Mouse (Mus musculus): ENCODE measurements at regions not wholly inside any gene's neighbourhood (a gene's known extent, or its start where the extent isn't known, plus 50 kb on each side); places are given as distances from the start of the nearest gene placed in this dataset.

DNA sequence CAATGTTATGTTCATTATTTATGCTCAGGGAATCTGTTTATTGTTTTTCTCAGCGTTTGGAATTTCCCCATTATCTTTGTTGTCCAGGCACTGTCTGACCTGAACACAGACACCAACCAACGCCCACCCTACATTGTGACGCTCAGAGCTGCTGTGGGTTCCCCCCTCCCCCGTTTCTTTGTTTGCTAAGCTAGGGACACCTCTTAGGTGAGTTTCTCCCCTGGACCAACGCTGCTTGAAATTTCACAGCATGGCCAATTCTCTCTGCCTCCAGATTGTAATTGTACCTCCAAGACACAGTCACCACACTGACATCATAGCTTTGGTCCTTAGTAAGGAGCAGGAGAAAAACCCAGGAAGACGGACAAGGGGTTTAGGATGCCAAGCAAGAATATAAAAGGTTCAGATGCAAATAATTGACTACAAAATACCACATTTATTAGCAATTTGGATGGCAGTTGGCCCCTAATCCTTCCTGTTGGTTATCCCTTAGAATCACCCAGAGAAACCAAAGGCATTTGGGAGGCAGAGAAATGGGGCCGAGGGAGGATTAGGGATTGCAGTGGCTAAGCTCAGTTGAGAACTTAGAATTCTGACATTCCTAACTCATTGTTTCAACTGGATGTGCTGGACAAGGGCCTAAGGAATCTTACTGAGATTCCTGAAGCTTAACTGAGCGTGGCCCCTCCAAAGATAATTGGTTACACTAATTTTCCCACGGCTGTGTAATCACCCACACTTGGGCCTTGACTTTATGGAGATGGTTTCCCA lies 76.0 kb downstream of the Gm19935 start:
- no peak overlapping the region for H3K4me2 ChIP-seq (replicated peaks; ENCODE audit: low read depth, low read length)
- 45% methylated on average over 9 of the region's 9 CpGs for WGBS
- H3K4me3 ChIP-seq (ENCODE audit: low read depth, low read length), result no peak overlapping the region
- no peaks in the 10 kb centered on the region for H3K9me3 ChIP-seq (ENCODE audit: low read length)
- no peaks in the 10 kb centered on the region for H3K27me3 ChIP-seq (replicated peaks; ENCODE audit: insufficient read depth, low read length)
- H3K27ac ChIP-seq (ENCODE audit: low read length), result no peak overlapping the region
- H3K4me1 ChIP-seq (ENCODE audit: insufficient read depth, low read depth, low read length), result no peaks in the 10 kb centered on the region
- H3K36me3 ChIP-seq (ENCODE audit: insufficient read depth, low read length), result no peaks in the 10 kb centered on the region
- TF ChIP-seq CTCF (IDR thresholded peaks at IDR 0.05), result no peak
- no peak for TF ChIP-seq EP300 (IDR thresholded peaks at IDR 0.05)
- DNase-seq (ENCODE audit: low spot score), result no peak
- ATAC-seq, result no peak
- no peak overlapping the region for H3K9ac ChIP-seq (replicated peaks; ENCODE audit: low read depth)

DNA sequence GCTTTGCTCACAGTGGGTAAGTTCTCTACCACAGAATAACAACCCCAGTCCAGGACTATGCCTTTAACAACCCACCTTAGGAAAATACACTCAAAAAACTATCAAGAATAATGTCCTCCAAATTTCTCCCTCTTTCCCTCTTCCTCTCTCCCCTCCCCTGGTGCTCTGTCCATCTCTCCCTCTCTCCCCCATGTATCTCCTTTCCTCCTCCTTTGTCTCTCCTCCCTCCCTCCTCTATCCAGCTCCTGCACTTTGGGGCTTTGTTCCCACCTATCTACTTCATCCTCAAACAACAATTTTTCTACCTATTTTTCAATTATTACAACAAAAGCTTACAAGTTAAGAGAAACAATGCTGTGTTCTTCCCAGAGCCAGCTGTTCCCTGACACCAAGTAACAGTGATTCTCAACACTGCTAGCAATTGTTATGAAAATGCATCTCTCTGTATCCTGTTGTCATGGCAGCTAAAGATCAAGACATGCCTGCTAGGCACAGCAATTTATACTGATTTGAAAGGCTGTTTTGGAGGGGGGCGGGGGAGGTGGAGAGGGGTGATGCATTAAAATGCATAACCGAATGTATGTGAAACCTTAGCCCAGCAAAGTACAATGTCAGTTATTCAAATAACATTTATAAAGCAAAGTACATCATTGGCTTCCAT lies 76.8 kb downstream of the Gm19935 start:
- H3K27me3 ChIP-seq (replicated peaks; ENCODE audit: insufficient read depth, low read length), result no peaks in the 10 kb centered on the region
- WGBS, result 63% methylated on average over 2 of the region's 2 CpGs
- TF ChIP-seq CTCF (IDR thresholded peaks at IDR 0.05), result no peak

DNA sequence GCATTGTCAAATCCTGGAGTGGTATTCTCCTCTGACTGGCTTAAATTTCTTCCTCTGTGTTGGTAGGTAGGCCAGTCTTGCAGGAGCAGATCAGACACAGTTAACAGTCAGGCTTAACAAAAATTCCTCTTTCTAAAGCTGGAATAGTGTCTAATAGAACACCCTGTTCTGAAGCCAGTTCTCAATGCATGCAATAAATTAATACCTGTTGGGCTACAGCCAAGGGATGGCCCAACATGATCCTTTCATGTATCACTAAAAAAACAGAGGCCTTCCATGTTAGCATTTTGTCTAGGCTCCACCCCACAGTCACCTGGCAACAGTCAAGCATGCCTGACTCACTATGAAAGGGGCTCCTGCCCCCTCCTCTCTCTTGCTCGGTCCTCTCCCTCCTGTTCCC lies 89.2 kb downstream of the Gm19935 start:
- H3K4me2 ChIP-seq (replicated peaks; ENCODE audit: low read depth, low read length), result no peak overlapping the region
- no peaks in the 10 kb centered on the region for H3K27me3 ChIP-seq (replicated peaks; ENCODE audit: insufficient read depth, low read length)
- H3K9ac ChIP-seq (replicated peaks; ENCODE audit: low read depth), result no peak overlapping the region
- no peaks in the 10 kb centered on the region for H3K9me3 ChIP-seq (ENCODE audit: low read length)
- no peak for ATAC-seq
- no peaks in the 10 kb centered on the region for H3K36me3 ChIP-seq (ENCODE audit: insufficient read depth, low read length)
- DNase-seq (ENCODE audit: low spot score), result no peak
- H3K4me3 ChIP-seq (ENCODE audit: low read depth, low read length), result no peak overlapping the region
- TF ChIP-seq EP300 (IDR thresholded peaks at IDR 0.05) (no peak), CTCF (IDR thresholded peaks at IDR 0.05) (no peak)
- no peak overlapping the region for H3K27ac ChIP-seq (ENCODE audit: low read length)
- no peaks in the 10 kb centered on the region for H3K4me1 ChIP-seq (ENCODE audit: insufficient read depth, low read depth, low read length)
- WGBS, result 31% methylated on average over 1 of the region's 1 CpGs

More for the DNA sequence above, 76.8 kb downstream of the Gm19935 start:
- Histone ChIP-seq H3K4me2 (replicated peaks; ENCODE audit: low read depth, low read length) (no peak overlapping the region), H3K4me3 (ENCODE audit: low read depth, low read length) (no peak overlapping the region), H3K4me1 (ENCODE audit: insufficient read depth, low read depth, low read length) (no peaks in the 10 kb centered on the region), H3K36me3 (ENCODE audit: insufficient read depth, low read length) (no peaks in the 10 kb centered on the region), H3K9me3 (ENCODE audit: low read length) (no peaks in the 10 kb centered on the region), H3K27ac (ENCODE audit: low read length) (no peak overlapping the region), H3K9ac (replicated peaks; ENCODE audit: low read depth) (no peak overlapping the region)
- no peak for ATAC-seq
- DNase-seq (ENCODE audit: low spot score), result no peak

DNA sequence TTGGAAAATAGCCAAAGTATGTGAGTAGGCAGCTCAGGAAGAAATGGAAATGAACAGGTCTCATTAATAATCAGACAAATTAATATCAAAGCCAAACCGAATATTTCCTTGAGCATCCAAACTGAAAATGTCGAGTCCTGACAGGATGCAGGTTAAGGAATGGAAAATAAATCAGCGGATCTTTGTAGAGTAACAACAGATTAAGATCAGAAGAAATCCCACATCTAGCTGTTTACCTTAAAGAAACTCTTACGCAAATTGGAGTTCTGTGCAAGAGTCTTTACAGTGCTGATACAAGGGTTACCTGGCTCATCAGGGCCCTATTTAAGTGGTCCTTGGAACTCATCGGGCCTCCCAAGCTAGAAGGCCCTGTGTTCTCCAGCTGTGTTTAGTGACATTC lies 92.0 kb downstream of the Gm19935 start:
- Histone ChIP-seq H3K36me3 (ENCODE audit: insufficient read depth, low read length) (no peaks in the 10 kb centered on the region), H3K9ac (replicated peaks; ENCODE audit: low read depth) (no peak overlapping the region), H3K4me3 (ENCODE audit: low read depth, low read length) (no peak overlapping the region), H3K4me2 (replicated peaks; ENCODE audit: low read depth, low read length) (no peak overlapping the region), H3K4me1 (ENCODE audit: insufficient read depth, low read depth, low read length) (no peaks in the 10 kb centered on the region), H3K27me3 (replicated peaks; ENCODE audit: insufficient read depth, low read length) (no peaks in the 10 kb centered on the region), H3K27ac (ENCODE audit: low read length) (no peak overlapping the region), H3K9me3 (ENCODE audit: low read length) (no peaks in the 10 kb centered on the region)
- WGBS, result 75% methylated on average over 5 of the region's 5 CpGs
- no peak for ATAC-seq
- DNase-seq (ENCODE audit: low spot score), result no peak
- TF ChIP-seq CTCF (IDR thresholded peaks at IDR 0.05) (no peak), EP300 (IDR thresholded peaks at IDR 0.05) (no peak)

DNA sequence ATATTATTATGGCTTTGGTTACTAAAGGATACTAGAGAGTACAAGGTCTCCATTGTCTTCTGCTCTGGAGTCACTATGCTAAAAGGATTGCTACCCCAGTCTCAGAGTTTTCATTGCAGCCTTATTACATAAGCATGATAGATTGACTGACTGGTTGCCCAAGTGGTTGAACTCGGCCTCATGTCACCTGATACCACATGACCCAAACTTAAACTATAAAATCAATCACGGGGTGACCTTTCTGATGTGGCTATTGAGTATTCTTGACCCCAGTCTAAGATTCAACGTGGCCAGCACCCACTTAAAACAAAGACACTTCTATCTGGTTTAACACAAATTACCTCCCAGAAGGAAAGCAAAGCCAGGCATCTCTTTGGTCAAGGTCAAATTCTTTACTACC lies 100.8 kb downstream of the Gm19935 start:
- H3K36me3 ChIP-seq (ENCODE audit: insufficient read depth, low read length), result no peaks in the 10 kb centered on the region
- TF ChIP-seq EP300 (IDR thresholded peaks at IDR 0.05), result no peak
- TF ChIP-seq CTCF (IDR thresholded peaks at IDR 0.05), result no peak
- 17% methylated on average over 3 of the region's 3 CpGs for WGBS
- H3K27ac ChIP-seq (ENCODE audit: low read length), result no peak overlapping the region
- DNase-seq (ENCODE audit: low spot score) (no peak), ATAC-seq (no peak)
- H3K4me1 ChIP-seq (ENCODE audit: insufficient read depth, low read depth, low read length), result no peaks in the 10 kb centered on the region
- H3K4me3 ChIP-seq (ENCODE audit: low read depth, low read length), result no peak overlapping the region
- H3K9ac ChIP-seq (replicated peaks; ENCODE audit: low read depth), result no peak overlapping the region
- no peaks in the 10 kb centered on the region for H3K27me3 ChIP-seq (replicated peaks; ENCODE audit: insufficient read depth, low read length)
- no peaks in the 10 kb centered on the region for H3K9me3 ChIP-seq (ENCODE audit: low read length)
- H3K4me2 ChIP-seq (replicated peaks; ENCODE audit: low read depth, low read length), result no peak overlapping the region

DNA sequence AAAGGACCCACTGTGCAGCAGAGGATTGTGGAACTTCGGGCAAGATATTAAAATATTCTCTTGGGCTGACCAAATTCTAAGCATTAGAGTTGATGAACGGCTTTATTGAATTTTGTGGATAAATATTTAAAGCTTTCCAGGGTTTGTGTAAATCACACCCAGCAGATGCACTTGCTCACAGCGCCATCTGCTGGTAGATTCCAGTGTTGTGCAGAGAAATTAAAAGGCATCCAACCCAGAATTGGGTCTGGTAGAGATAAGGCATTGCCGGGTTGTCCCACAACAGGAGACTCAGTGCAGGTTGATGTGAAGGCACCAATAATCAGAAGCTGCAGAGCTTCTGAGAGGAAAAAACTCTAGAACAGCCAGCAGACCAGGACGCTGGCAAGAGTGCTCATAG lies 108.7 kb downstream of the Gm19935 start:
- Histone ChIP-seq H3K4me3 (ENCODE audit: low read depth, low read length) (no peak overlapping the region), H3K27me3 (replicated peaks; ENCODE audit: insufficient read depth, low read length) (no peaks in the 10 kb centered on the region), H3K4me2 (replicated peaks; ENCODE audit: low read depth, low read length) (no peak overlapping the region), H3K27ac (ENCODE audit: low read length) (no peak overlapping the region), H3K36me3 (ENCODE audit: insufficient read depth, low read length) (no peaks in the 10 kb centered on the region), H3K4me1 (ENCODE audit: insufficient read depth, low read depth, low read length) (no peaks in the 10 kb centered on the region), H3K9me3 (ENCODE audit: low read length) (no peaks in the 10 kb centered on the region), H3K9ac (replicated peaks; ENCODE audit: low read depth) (no peak overlapping the region)
- DNase-seq (ENCODE audit: low spot score) (peak; percentile 70), ATAC-seq (no peak)
- TF ChIP-seq CTCF (IDR thresholded peaks at IDR 0.05), result peak; percentile 87
- no peak for TF ChIP-seq EP300 (IDR thresholded peaks at IDR 0.05)
- WGBS, result 16% methylated on average over 5 of the region's 5 CpGs

Measured in lung, postnatal 0 days (tissue).